Mouse (Mus musculus) right cerebral cortex, adult 2 months (tissue): ENCODE results near the gene Gm16381.
"Not testable (repeated sequence)": the region's sequence is repeated elsewhere in the genome, so short reads cannot be mapped to it uniquely, and the experiment has no call there.

Experiments
- DNase-seq, 2 experiments: peaks; one replicate each; pipeline ENCODE4 v3.0.0; 2021 to 2022; ENCODE audit warnings: low spot score in 2 of 2

The Gm16381 gene

DNA sequence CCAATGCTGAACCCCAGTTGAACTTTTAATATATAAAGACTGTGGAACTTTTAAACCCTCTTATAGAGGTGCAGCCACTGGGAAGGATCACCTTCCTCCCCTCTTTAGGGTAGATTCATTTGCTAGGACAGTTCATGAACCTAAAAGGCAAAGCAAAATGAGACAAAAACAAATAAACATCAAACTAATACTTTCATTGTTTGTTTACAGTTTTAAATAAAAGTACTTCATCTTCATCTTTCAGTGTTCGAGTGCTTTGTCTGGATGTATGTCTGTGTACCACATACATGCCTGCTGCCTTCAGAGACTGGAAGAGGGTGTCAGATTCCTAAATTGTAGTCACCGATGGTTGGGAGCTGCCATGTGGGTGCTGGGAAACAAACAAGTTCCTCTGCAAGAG lies at the start of gene Gm16381:
Gene Gm16381, minus strand, starts transcription at position 101 of the 400 bp plus-strand sequence.
- not testable (repeated sequence) for DNase-seq

DNA sequence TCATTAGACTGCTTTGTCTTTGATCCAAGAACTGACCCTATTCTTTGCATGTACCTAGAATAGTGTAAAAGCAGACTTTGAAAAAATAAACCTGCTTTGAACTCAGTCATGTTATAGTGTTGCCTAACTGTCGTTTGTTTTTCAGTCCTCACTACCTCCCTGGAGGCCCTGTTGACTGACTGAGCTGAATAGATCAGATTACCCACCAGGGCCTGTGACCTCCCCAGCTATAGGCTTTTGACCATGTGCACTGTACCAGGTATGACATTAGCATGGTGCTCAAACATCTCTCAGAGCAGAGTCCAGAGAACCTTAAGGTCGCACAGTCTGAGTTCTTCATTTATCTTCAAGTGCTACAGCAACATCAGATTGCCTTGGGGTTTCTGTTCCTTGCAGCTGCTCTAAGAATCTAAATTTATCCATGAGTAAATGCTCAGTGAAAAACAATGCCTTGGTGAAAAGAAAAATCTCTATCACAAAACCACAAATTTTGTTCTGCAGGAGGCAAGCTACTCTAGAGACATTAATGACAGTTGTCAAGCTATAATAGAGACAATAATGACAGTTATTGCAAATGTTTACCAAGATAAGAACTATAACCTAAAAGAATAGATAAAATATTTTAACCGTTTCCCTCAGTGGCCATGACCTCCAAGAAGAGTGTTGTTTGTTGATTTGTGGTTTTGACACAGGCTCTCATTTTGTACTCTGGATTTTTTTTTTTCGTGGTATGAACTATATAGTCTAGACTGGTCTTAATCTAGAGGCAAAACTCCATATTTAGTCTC lies 8.7 kb upstream of the Gm16381 start:
- DNase-seq, result not testable (repeated sequence)

DNA sequence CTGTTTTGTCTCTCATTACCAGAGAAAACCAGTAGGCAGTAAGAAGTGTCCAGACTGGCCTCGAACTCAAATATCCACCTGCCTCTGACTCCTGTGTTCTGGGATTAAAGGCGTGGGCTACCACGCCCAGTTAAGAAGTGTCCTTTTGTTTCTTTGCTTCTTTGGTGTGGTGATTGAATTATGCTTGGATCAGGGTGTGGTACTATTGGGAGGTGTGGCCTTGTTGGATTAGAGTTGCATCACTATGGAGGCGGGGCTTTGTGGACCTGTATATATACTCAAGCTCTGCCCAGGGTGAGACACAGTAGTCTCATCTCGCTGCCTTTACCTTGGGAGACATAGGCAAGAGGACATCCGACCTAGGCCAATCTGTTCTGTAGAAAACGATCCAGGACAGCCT lies 25.9 kb downstream of the Gm16381 start, which contains the start of gene Gm4027:
Gene Gm4027, plus strand, starts transcription at position 301 of the 400 bp plus-strand sequence.
- DNase-seq, result not testable (repeated sequence)

DNA sequence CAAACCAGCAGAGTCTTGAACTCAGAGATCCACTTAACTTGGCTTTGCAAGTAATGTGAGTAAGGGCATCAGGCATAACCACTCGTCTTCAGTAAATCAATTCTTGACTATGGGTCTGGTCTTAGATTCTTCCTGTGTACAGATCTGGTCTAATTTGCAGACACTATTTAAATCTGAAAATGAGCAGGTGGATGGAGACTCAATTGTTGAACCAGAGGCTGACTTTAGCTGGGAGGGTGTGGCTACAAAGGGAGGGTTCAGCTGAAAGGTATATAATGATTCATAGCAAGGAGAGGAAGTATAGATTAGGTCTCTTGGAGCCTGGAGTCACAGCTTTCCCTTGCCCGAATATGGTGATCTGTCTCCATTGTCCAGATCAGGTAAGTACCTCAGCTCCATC lies 42.0 kb downstream of the Gm16381 start, which contains the start of gene Oog1:
Gene Oog1, plus strand, starts transcription at position 301 of the 400 bp plus-strand sequence.
- DNase-seq, result not testable (repeated sequence)

GRCm38 (mm10) chr12:87601388-87601787 lies 43.0 kb downstream of the Gm16381 start:
- not testable (repeated sequence) for DNase-seq
